Mouse (Mus musculus): ENCODE data around the gene Pip4k2a. TPM values are rescaled to one million over a fixed set of nuclear protein-coding genes. Genes with fewer than 3 reads are reported as not detected.

The Pip4k2a gene
- polyA plus RNA-seq (2012; rRNA removed) = 21.4 and 21.8 TPM in 2 replicates

GRCm38 (mm10) chr2:18998054-18998478 is at the start of gene Pip4k2a, which contains the start of gene 4930426L09Rik:
Gene Pip4k2a, minus strand, starts transcription at chr2:18998126.
Gene 4930426L09Rik, plus strand, starts transcription at chr2:18998343.
- peak within 1 kb of the TSS; percentile 97 for H3K27ac ChIP-seq (ENCODE audit: insufficient read depth, low read length)
- H3K36me3 ChIP-seq (ENCODE audit: control insufficient read depth, insufficient read depth, low read length) = no peaks in the 10 kb centered on the region
- H3K4me3 ChIP-seq (ENCODE audit: extremely low read depth, insufficient read depth, insufficient read length) = peak within 1 kb of the TSS; percentile 92
- H3K27me3 ChIP-seq (ENCODE audit: control insufficient read depth, insufficient read depth, low read length) = no peaks in the 10 kb centered on the region
- WGBS = under 1% methylated on average over 65 of the region's 66 CpGs
- peaks cover 2% of the 10 kb centered on the region; the same call in 1 of the 2 replicates for H3K4me1 ChIP-seq (ENCODE audit: control insufficient read depth, insufficient read depth, insufficient read length)
- TF ChIP-seq CTCF (IDR thresholded peaks at IDR 0.05; ENCODE audit: extremely low read depth, insufficient read depth, insufficient read length, insufficient replicate concordance) = no peak
- peak; percentile 76 for TF ChIP-seq POLR2A (IDR thresholded peaks at IDR 0.05; ENCODE audit: low read depth, low read length)
- DNase-seq (ENCODE audit: low read depth in 1 of 2, low spot score in 2 of 2) = peak; percentile 68 to 96

- no peaks in the 10 kb centered on the region for H3K27me3 ChIP-seq (ENCODE audit: control insufficient read depth, insufficient read depth, low read length)
- no peak for DNase-seq (ENCODE audit: low read depth in 1 of 2, low spot score in 2 of 2)
- no peak for TF ChIP-seq CTCF (IDR thresholded peaks at IDR 0.05; ENCODE audit: extremely low read depth, insufficient read depth, insufficient read length, insufficient replicate concordance)
- no peak for TF ChIP-seq POLR2A (IDR thresholded peaks at IDR 0.05; ENCODE audit: low read depth, low read length)
- no peaks in the 10 kb centered on the region for H3K36me3 ChIP-seq (ENCODE audit: control insufficient read depth, insufficient read depth, low read length)
- no peak overlapping the region for H3K4me3 ChIP-seq (ENCODE audit: extremely low read depth, insufficient read depth, insufficient read length)
- 66% methylated on average over 4 of the region's 4 CpGs for WGBS
- 0 out of 2 replicates have a peak overlapping the region, but pooled peaks have one; percentile 3 for H3K27ac ChIP-seq (ENCODE audit: insufficient read depth, low read length)
- no peaks in the 10 kb centered on the region for H3K4me1 ChIP-seq (ENCODE audit: control insufficient read depth, insufficient read depth, insufficient read length)
Measured at GRCm38 (mm10) chr2:19037907-19038570, 40.1 kb upstream of the Pip4k2a start.

- Histone ChIP-seq H3K4me3 (ENCODE audit: extremely low read depth, insufficient read depth, insufficient read length) (no peak overlapping the region), H3K27ac (ENCODE audit: insufficient read depth, low read length) (no peak overlapping the region), H3K27me3 (ENCODE audit: control insufficient read depth, insufficient read depth, low read length) (no peaks in the 10 kb centered on the region), H3K36me3 (ENCODE audit: control insufficient read depth, insufficient read depth, low read length) (no peaks in the 10 kb centered on the region), H3K4me1 (ENCODE audit: control insufficient read depth, insufficient read depth, insufficient read length) (no peaks in the 10 kb centered on the region)
- DNase-seq (ENCODE audit: low read depth in 1 of 2, low spot score in 2 of 2) = no peak
- WGBS = 84% methylated on average over 4 of the region's 4 CpGs
- TF ChIP-seq POLR2A (IDR thresholded peaks at IDR 0.05; ENCODE audit: low read depth, low read length) (no peak), CTCF (IDR thresholded peaks at IDR 0.05; ENCODE audit: extremely low read depth, insufficient read depth, insufficient read length, insufficient replicate concordance) (no peak)
Measured at GRCm38 (mm10) chr2:19037430-19037829, 39.5 kb upstream of the Pip4k2a start.

GRCm38 (mm10) chr2:19024807-19025206 is 26.9 kb upstream of the Pip4k2a start:
- H3K27ac ChIP-seq (ENCODE audit: insufficient read depth, low read length) = no peak overlapping the region
- no peak overlapping the region for H3K4me3 ChIP-seq (ENCODE audit: extremely low read depth, insufficient read depth, insufficient read length)
- WGBS = 93% methylated on average over 2 of the region's 2 CpGs
- TF ChIP-seq POLR2A (IDR thresholded peaks at IDR 0.05; ENCODE audit: low read depth, low read length) (no peak), CTCF (IDR thresholded peaks at IDR 0.05; ENCODE audit: extremely low read depth, insufficient read depth, insufficient read length, insufficient replicate concordance) (no peak)
- no peak for DNase-seq (ENCODE audit: low read depth in 1 of 2, low spot score in 2 of 2)
- H3K4me1 ChIP-seq (ENCODE audit: control insufficient read depth, insufficient read depth, insufficient read length) = no peaks in the 10 kb centered on the region
- no peaks in the 10 kb centered on the region for H3K27me3 ChIP-seq (ENCODE audit: control insufficient read depth, insufficient read depth, low read length)
- H3K36me3 ChIP-seq (ENCODE audit: control insufficient read depth, insufficient read depth, low read length) = no peaks in the 10 kb centered on the region

GRCm38 (mm10) chr2:19018034-19018433 is 20.1 kb upstream of the Pip4k2a start:
- Histone ChIP-seq H3K27me3 (ENCODE audit: control insufficient read depth, insufficient read depth, low read length) (no peaks in the 10 kb centered on the region), H3K4me1 (ENCODE audit: control insufficient read depth, insufficient read depth, insufficient read length) (no peaks in the 10 kb centered on the region), H3K27ac (ENCODE audit: insufficient read depth, low read length) (no peak overlapping the region), H3K4me3 (ENCODE audit: extremely low read depth, insufficient read depth, insufficient read length) (no peak overlapping the region), H3K36me3 (ENCODE audit: control insufficient read depth, insufficient read depth, low read length) (no peaks in the 10 kb centered on the region)
- TF ChIP-seq POLR2A (IDR thresholded peaks at IDR 0.05; ENCODE audit: low read depth, low read length) (no peak), CTCF (IDR thresholded peaks at IDR 0.05; ENCODE audit: extremely low read depth, insufficient read depth, insufficient read length, insufficient replicate concordance) (no peak)
- DNase-seq (ENCODE audit: low read depth in 1 of 2, low spot score in 2 of 2) = no peak
- WGBS = 91% methylated on average over 2 of the region's 2 CpGs

- Histone ChIP-seq H3K27me3 (ENCODE audit: control insufficient read depth, insufficient read depth, low read length) (no peaks in the 10 kb centered on the region), H3K36me3 (ENCODE audit: control insufficient read depth, insufficient read depth, low read length) (no peaks in the 10 kb centered on the region), H3K27ac (ENCODE audit: insufficient read depth, low read length) (no peak overlapping the region), H3K4me3 (ENCODE audit: extremely low read depth, insufficient read depth, insufficient read length) (no peak overlapping the region), H3K4me1 (ENCODE audit: control insufficient read depth, insufficient read depth, insufficient read length) (no peaks in the 10 kb centered on the region)
- no peak for TF ChIP-seq POLR2A (IDR thresholded peaks at IDR 0.05; ENCODE audit: low read depth, low read length)
- TF ChIP-seq CTCF (IDR thresholded peaks at IDR 0.05; ENCODE audit: extremely low read depth, insufficient read depth, insufficient read length, insufficient replicate concordance) = no peak
- WGBS = 96% methylated on average over 1 of the region's 1 CpGs
- DNase-seq (ENCODE audit: low read depth in 1 of 2, low spot score in 2 of 2) = no peak
Measured at GRCm38 (mm10) chr2:19016839-19017238, 18.9 kb upstream of the Pip4k2a start.

GRCm38 (mm10) chr2:19016348-19016747 is 18.4 kb upstream of the Pip4k2a start:
- WGBS = 82% methylated on average over 5 of the region's 5 CpGs
- DNase-seq (ENCODE audit: low read depth in 1 of 2, low spot score in 2 of 2) = no peak
- H3K27ac ChIP-seq (ENCODE audit: insufficient read depth, low read length) = no peak overlapping the region
- H3K27me3 ChIP-seq (ENCODE audit: control insufficient read depth, insufficient read depth, low read length) = no peaks in the 10 kb centered on the region
- TF ChIP-seq CTCF (IDR thresholded peaks at IDR 0.05; ENCODE audit: extremely low read depth, insufficient read depth, insufficient read length, insufficient replicate concordance) = no peak
- no peak for TF ChIP-seq POLR2A (IDR thresholded peaks at IDR 0.05; ENCODE audit: low read depth, low read length)
- no peak overlapping the region for H3K4me3 ChIP-seq (ENCODE audit: extremely low read depth, insufficient read depth, insufficient read length)
- H3K36me3 ChIP-seq (ENCODE audit: control insufficient read depth, insufficient read depth, low read length) = no peaks in the 10 kb centered on the region
- no peaks in the 10 kb centered on the region; the same call in 1 of the 2 replicates for H3K4me1 ChIP-seq (ENCODE audit: control insufficient read depth, insufficient read depth, insufficient read length)
